In the genomic region with DNA sequence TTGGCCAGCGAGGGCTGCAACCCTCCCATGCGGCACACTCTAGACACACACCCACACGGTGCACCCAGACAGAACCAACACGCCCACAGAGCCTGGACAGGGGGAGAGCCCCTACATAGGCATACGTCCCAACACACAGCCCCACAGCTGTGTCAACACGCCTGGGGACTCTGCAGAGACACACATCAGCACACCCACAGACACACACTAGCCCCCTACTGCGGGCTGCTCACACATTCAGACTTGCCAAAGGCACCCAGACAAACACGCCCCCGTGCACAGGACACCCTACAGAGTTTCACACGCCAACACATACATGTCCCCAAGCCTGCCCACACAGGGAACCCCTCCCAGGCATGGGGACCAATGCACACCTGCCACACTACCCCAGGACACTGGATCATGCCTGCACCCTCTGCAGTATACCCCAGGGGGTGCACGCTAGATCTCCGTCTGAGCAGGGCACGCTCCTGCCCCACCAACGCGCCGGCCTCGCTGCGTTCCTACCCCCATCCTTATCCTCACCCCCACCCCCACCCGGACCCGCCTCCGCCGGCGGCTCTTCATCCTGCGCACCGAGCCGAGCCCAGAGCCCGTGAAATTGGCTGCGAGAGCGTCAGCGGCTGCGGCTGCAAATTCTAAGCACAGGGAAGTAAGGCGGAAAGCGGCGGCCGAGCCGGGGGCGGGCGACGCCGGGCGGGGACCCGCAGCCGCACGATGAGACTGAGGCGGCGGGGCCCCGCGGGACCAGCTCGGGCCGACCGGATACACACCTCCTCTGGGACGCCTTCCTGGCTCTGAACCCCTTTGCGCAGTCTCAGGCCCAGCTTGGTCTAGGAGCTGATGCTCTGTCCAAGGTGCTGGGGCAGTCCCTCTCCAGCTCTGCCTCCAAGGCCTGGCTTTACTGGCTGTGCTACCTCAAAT, we compare ENCODE assay signal across 8 mouse cellular contexts. TPM values are rescaled to one million over a fixed set of nuclear protein-coding genes. Genes with fewer than 3 reads are reported as not detected.
DNase-seq lines count a peak whose midpoint lies in the region; ATAC-seq and TF ChIP-seq lines count a peak whose summit lies in the region.

No protein-coding gene starts in this region.

- no peak overlapping the region for H3K9ac ChIP-seq in heart, embryonic 12.5 days
- H3K9ac ChIP-seq in MEL (ENCODE audit: control insufficient read depth, low read depth, low read length, poor library complexity, severe bottlenecking): no peak overlapping the region

- H3K79me2 ChIP-seq in MEL (ENCODE audit: control insufficient read depth, insufficient read depth, low read length, poor library complexity): no peaks in the 10 kb centered on the region

- no peak overlapping the region for H3K27ac ChIP-seq in heart, embryonic 12.5 days (ENCODE audit: poor library complexity, severe bottlenecking)
- no peak overlapping the region for H3K27ac ChIP-seq in MEL (ENCODE audit: control insufficient read depth, low read depth, low read length)
- 0 out of 2 replicates have a peak overlapping the region, but pooled peaks have one; percentile 3 for H3K27ac ChIP-seq in forebrain, embryonic 10.5 days

- H3K4me2 ChIP-seq in heart, embryonic 12.5 days: peak overlapping the region; percentile 53

- TF ChIP-seq POLR2A in MEL (IDR thresholded peaks at IDR 0.05; ENCODE audit: control insufficient read depth in 1 of 2, insufficient read depth in 1 of 2, low read depth in 1 of 2, low read length in 2 of 2, poor library complexity in 1 of 2): no peak

- no peak for DNase-seq in heart, postnatal 25 days (ENCODE audit: low spot score)
- peak; percentile 21 for DNase-seq in MEL (ENCODE audit: low read depth, low spot score)
- DNase-seq in forebrain, embryonic 10.5 days (ENCODE audit: extremely low spot score, low spot score): no peak
- peak; percentile 33 for DNase-seq in lung, postnatal 10 days
- peak; percentile 75 to 79 for DNase-seq in right cerebral cortex, postnatal 36 days (ENCODE audit: low spot score in 2 of 2)

- ATAC-seq in heart, embryonic 12.5 days (ENCODE audit: insufficient number of reproducible peaks, low FRiP score): no peak
- peak; percentile 72 for ATAC-seq in inflammation-experienced regulatory T-cells, adult 6 months
- no peak for ATAC-seq in megakaryocyte-erythroid progenitor cell, adult 5-6 weeks (replicated peaks; ENCODE audit: low FRiP score, low TSS enrichment, poor library complexity, severe bottlenecking)

- H3K9me3 ChIP-seq in heart, embryonic 12.5 days (replicated peaks): no peaks in the 10 kb centered on the region
- no peaks in the 10 kb centered on the region for H3K9me3 ChIP-seq in MEL (replicated peaks; ENCODE audit: insufficient read depth, low read length)
- no peaks in the 10 kb centered on the region for H3K9me3 ChIP-seq in forebrain, embryonic 10.5 days

- intact Hi-C loops in heart, postnatal 25 days (cut with DNase I): no loop called here

- peak overlapping the region; percentile 28 for H3K4me3 ChIP-seq in heart, embryonic 12.5 days
- H3K4me3 ChIP-seq in MEL (ENCODE audit: control insufficient read depth in 1 of 2, insufficient read depth in 1 of 2, low read depth in 2 of 2, low read length in 2 of 2): no peak overlapping the region
- peak overlapping the region; percentile 43 for H3K4me3 ChIP-seq in forebrain, embryonic 10.5 days

- no peak for TF ChIP-seq EP300 in MEL (IDR thresholded peaks at IDR 0.05; ENCODE audit: low read depth in 1 of 2, low read length in 2 of 2)

- no peak for TF ChIP-seq CTCF in MEL (IDR thresholded peaks at IDR 0.05 in 2 of 3, conservative IDR thresholded peaks at IDR 0.05 in 1 of 3; ENCODE audit: control insufficient read depth in 1 of 3, insufficient read depth in 1 of 3, low read depth in 2 of 3, low read length in 3 of 3, poor library complexity in 1 of 3, severe bottlenecking in 1 of 3)

- H3K36me3 ChIP-seq in heart, embryonic 12.5 days: no peaks in the 10 kb centered on the region
- H3K36me3 ChIP-seq in MEL (ENCODE audit: control insufficient read depth in 1 of 2, insufficient read depth in 2 of 2, low read length in 2 of 2): no peaks in the 10 kb centered on the region
- no peaks in the 10 kb centered on the region for H3K36me3 ChIP-seq in forebrain, embryonic 10.5 days (replicated peaks)

- 8% methylated on average over 53 of the region's 53 CpGs for WGBS in heart, embryonic 12.5 days
- 9% methylated on average over 53 of the region's 53 CpGs for WGBS in forebrain, embryonic 10.5 days

- no peak for TF ChIP-seq RAD21 in MEL (IDR thresholded peaks at IDR 0.05; ENCODE audit: low read depth, low read length)

- peaks cover 94% of the 10 kb centered on the region for H3K27me3 ChIP-seq in heart, embryonic 12.5 days (replicated peaks)
- no peaks in the 10 kb centered on the region for H3K27me3 ChIP-seq in MEL (ENCODE audit: control insufficient read depth in 1 of 2, insufficient read depth in 2 of 2, low read length in 2 of 2)
- H3K27me3 ChIP-seq in forebrain, embryonic 10.5 days (ENCODE audit: poor library complexity, severe bottlenecking): peaks cover 80% of the 10 kb centered on the region

- peaks cover 8% of the 10 kb centered on the region for H3K4me1 ChIP-seq in heart, embryonic 12.5 days (replicated peaks)
- no peaks in the 10 kb centered on the region for H3K4me1 ChIP-seq in MEL (ENCODE audit: control insufficient read depth in 1 of 2, insufficient read depth in 2 of 2, low read length in 2 of 2)
- H3K4me1 ChIP-seq in forebrain, embryonic 10.5 days: peaks cover 41% of the 10 kb centered on the region

TF ChIP-seq in MEL, 35 proteins besides CTCF, POLR2A, EP300 and RAD21:
- TF ChIP-seq MAX (IDR thresholded peaks at IDR 0.05; ENCODE audit: low read length) (no peak), E2F4 (IDR thresholded peaks at IDR 0.05; ENCODE audit: borderline replicate concordance, low read depth, low read length) (no peak), POLR2AphosphoS2 (IDR thresholded peaks at IDR 0.05; ENCODE audit: low read length) (no peak), ZKSCAN1 (IDR thresholded peaks at IDR 0.05; ENCODE audit: low read depth, low read length) (no peak)
TF ChIP-seq in MEL: peak in this region for 0.

RNA-seq across cellular contexts. Expression of a gene that starts 6.0 kb away (rescaled TPM):
- not detected in 2 replicates for polyA plus RNA-seq in heart, embryonic 12.5 days (2016; fragmentation: Nextera tagmentation; extraction: Ambion mirVana)
- total RNA-seq in heart, postnatal 25 days (2021): 1 to 10 TPM; 1.4 to 2.5 TPM
- total RNA-seq in MEL (2012; rRNA removed): 0.04 and 0.49 TPM in 2 replicates
- polyA plus RNA-seq in MEL (2012; ENCODE audit: insufficient read depth in 1 of 2, insufficient read length in 2 of 2, low read depth in 1 of 2, low replicate concordance in 2 of 2, missing spikeins in 1 of 2): under 1 TPM in 1 of 2 experiments, not detected in 1; 0.15 TPM
- polyA plus RNA-seq in forebrain, embryonic 10.5 days (2016; fragmentation: Nextera tagmentation; extraction: Ambion mirVana): 0.05 and 0.15 TPM in 2 replicates
- under 1 TPM in 1 of 3 experiments, not detected in 2; 0.05 TPM for polyA plus RNA-seq in inflammation-experienced regulatory T-cells, adult 6 months (2017; shearing (Covaris generic))
- total RNA-seq in megakaryocyte-erythroid progenitor cell, adult 5-6 weeks (2014; fragmentation: Nextera tagmentation): not detected in 2 replicates
- total RNA-seq in megakaryocyte-erythroid progenitor cell, adult 5-6 weeks (2017): not detected in 2 replicates

Comparison
In these comparisons a context has a peak if more than half of its experiments do, and no peak if none do; other contexts are left out.
1. H3K4me3 ChIP-seq: peak in heart, embryonic 12.5 days (single experiment) and forebrain, embryonic 10.5 days (single experiment); none in MEL (0 of 2).
2. DNase-seq: peak in MEL (single experiment), lung, postnatal 10 days (single experiment) and right cerebral cortex, postnatal 36 days (2 of 2); none in heart, postnatal 25 days (single experiment) and forebrain, embryonic 10.5 days (single experiment).